Mouse (Mus musculus) cerebellum, postnatal 4 days (tissue): ENCODE measurements around the gene Plcb4.
A peak's percentile ranks its signal among the peaks of the same experiment; 100 is the strongest.
"Not testable (repeated sequence)": the region's sequence is repeated elsewhere in the genome, so short reads cannot be mapped to it uniquely, and the experiment has no call there.

Experiments used
- DNase-seq, 2 experiments: peaks; one replicate each; pipeline ENCODE4 v3.0.0; 2022; ENCODE audit warnings: low spot score in 2 of 2, mixed read lengths in 1 of 2

The Plcb4 gene

DNA sequence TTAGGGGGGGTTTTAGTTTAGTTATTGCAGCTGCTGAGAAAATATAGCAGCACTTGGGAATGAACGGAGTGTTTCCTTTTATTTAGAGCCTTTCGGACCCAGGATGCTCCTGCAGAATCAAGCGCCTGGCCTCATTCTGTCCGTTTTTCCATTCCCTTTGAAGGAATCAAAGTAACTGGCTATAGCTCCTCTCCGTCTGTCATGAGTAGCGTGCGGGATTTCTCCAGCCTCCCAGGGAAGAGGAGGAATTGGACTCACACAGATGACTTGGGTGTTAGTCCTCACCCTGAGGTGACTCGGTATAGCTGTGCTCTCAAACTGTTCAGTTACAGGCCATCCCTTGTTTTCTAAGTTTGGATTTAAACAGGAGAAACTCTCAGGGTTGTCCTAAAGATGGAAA, 14.8 kb downstream of the Plcb4 start:
- no peak for DNase-seq

DNA sequence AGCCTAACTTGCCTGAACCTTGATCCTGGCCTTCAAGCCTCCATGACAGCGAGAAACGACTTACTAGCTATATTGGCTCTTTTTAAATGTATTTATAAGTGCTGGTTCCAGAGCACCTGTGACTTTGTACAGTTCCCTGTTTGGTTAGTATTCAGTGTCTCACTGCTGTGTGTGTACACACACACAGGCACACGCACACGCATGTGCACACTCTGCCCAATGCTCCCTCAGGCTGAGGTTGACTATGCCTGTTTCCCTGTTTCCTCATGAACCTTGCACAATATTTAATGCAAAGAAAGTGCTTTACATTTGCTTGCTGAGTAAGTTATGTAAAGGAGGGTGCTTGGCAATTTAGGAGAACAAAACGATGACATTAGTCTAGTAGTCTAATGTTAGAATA, 16.5 kb downstream of the Plcb4 start:
- no peak for DNase-seq

DNA sequence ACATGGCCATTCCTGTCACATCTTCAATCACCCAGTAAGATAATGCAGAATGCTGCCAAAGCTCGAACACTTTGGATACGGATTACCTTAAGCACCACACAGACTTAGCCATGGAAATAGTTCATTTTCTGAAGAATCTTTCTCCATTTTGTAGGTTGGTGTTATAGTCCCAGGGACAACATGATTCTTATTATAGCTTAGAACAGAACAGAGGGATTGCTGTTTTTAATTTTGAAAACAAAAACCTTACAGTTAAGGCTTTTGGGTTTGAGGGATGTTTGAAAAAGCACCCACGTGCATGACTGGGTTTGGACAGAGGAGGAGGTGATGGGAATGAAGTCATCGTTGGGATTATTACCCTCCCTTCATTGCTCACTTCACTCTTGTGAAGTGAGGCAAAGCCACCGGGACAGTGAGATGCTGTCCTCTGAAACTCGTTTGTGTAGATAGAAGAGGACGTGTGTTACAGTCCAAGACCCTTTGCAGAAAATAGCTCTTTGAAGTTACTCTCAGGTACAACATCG, 18.2 kb downstream of the Plcb4 start:
- DNase-seq, result no peak

DNA sequence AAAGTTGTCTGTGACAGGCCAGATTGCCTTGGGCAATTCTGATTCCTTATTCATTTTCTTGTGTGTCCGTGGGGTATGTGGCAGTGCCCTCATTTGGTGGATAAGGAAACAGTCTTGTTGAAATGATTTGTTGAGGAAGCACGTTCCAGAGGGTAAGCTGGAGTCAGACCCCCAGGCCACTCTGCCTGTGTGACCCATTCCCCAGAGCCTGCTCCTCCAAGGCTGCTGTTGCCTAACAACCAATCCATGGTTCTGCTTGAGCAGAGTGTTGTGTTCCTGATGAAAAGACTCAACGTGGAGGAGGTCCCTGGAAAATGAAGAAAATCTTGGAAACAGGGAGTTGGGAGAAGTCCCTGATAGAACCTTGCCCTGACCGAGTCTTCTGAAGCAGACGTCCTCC, 18.8 kb downstream of the Plcb4 start:
- no peak for DNase-seq

DNA sequence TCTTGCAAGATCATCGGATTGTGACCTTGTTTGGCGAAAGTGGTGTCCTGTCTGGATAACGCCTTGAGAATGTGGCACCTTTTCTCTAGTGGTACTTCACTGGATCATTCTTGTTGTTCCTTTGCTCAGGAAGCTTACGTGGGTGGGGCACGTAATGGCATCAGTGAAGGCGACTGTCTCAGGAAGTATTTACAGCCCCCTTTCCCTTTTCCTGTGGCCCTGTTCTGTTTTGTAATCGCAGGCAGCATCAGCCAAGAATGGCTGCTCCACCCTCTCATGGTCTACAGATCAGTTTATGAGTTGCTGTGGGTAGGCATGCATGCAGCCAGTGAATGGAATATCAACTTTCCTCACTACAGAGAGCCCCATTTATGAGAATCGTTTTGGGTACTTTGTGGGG, 21.2 kb downstream of the Plcb4 start:
- DNase-seq, result no peak

DNA sequence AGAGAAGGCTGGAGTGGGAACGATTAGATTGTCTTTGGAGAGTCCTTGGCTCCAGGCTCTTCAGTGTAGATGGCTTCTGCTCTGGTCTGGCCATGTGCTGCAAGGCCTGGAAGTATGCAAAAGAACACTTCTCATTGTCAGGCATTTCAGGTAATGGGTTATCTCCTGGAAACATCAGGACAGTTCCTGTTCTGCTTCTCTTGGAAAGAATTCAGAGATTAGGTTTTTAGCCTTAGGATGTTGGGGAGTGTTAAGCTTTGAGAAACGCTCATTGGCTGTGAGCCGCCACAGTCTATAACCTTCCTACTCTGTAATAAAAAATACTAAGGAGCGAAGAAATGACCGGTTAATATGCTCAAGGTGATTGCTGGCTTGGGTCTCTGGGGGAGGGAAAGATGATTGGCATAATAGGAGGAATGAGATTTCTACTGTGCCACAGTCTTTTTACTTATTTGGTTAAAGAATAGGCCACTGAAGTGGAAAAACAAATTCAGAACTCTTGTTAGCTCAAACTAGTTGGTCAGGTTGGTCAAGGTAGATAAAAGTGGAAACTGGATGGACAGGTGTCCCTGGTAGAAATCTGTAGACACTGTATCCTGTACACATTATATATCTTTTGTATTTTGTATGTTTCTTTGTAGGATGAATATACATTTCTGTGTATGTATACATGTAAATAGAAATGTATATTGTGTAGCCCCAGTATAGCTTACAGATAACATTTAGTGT, 21.8 kb downstream of the Plcb4 start:
- DNase-seq, result no peak

DNA sequence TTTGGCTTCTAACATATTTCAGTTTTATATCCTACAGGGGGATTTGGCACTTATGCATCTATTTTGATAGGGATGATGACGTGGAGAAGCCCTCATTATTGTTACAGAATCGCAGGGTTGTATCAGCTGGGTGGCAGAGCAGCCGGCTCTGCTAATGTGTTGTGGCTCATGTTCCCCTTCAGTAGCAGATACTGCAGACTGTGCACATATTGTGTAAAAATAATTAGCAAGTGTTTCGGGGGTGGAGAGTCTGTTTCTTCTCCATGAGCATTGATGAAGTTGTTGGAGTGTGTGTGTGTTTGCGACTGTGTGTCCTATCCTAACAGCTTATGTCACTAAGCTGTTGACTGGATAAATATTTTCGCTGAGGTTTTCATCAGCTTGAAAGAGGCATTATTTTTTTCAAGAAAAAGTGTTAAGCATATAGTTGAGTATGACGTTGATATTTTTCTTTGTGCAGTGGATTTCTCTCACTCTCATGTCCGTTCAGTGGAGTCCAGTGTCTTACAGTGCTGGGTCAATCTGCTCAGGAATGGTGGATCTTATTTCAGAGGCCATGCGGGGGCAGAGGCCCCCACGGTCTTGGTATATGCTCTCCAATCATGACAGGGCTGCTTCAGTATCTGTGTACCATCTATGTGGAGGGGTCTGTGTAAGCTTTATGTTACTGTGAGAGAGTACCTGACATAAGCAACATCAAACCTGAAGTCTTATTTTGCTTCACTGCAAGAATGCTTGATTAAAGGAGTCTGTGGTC, 25.1 kb downstream of the Plcb4 start:
- DNase-seq, result no peak

DNA sequence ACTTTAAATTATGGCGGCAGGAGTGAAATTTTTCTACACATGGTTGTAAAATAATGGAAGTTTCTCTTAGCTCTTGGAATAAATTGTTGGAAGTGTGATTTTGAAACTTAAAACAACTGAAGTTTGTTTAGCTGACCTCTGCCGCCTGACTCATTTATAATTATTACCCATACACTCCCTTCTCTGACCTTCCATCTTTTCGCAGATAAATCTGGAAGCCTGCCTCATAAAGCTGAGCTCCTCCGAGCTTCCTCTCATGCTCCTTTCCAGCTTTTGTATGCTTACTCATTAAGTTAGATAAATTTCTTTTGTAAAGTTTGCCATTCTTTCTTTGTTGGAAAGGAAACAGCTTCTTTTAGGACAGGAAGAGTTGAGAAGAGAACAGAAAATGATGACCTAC, 27.9 kb downstream of the Plcb4 start:
- no peak for DNase-seq

DNA sequence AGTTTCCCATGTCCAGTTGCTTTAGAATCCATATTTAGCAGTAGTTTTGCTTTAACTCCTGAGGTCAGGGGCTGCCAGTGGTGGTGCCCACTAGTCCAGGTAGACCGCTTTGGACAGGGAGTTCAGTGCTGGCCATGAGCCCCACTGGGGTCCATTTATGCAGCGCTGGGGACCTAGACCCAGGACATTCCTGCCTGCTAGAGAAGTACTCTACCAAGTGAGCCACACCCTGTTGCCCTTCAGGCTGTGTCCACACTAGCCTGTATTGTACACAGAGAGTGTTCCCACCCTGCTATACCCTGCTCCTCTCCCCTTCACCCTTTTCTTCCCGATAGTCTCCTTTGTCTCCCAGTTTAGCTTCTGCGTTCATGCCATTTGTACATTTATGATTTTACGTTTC, 28.8 kb downstream of the Plcb4 start:
- DNase-seq, result no peak

DNA sequence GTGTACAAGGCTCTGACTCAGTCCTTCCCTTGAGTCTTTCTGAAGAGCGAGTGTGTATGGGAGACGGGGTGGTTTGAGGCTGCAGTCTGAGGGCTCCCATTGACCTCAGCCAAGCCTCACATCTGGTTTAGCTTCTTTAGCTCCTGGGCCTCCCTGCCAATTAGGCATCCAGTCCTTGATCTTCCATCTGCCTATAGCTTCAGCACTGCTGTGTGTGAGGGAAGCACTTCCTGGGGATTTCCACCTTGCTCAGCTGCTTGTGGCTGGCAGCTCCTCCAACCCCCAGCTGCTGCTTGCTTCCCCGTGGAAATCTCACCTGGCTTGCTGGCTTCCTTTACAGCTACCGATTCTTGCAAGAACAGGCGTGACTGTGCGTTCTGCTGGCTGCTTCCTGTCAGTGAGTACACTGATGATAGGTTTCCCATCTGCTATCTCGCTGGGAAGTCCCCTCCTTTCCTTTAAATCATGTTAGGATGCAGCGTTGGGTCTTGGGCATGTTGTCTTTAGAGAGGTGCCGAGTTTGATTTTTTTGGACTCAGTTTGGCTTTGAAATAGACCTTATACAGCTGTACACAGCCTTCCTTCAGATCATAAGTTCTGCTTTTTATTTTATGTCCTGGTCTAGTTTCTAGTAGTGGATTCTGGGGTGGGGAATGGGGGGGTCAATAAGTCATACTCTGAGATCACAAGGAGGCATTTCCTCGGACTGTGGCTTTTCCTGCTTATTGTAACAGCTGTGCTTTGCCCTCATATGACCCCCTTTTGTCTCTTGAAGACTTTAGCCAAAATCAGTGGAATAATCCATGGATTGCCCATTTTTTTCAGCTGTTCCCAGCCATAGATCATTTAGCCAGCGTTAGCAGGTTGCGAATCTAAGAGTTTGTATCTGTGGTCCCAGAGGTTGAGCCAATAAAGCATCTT, 34.0 kb downstream of the Plcb4 start:
- DNase-seq, result no peak

DNA sequence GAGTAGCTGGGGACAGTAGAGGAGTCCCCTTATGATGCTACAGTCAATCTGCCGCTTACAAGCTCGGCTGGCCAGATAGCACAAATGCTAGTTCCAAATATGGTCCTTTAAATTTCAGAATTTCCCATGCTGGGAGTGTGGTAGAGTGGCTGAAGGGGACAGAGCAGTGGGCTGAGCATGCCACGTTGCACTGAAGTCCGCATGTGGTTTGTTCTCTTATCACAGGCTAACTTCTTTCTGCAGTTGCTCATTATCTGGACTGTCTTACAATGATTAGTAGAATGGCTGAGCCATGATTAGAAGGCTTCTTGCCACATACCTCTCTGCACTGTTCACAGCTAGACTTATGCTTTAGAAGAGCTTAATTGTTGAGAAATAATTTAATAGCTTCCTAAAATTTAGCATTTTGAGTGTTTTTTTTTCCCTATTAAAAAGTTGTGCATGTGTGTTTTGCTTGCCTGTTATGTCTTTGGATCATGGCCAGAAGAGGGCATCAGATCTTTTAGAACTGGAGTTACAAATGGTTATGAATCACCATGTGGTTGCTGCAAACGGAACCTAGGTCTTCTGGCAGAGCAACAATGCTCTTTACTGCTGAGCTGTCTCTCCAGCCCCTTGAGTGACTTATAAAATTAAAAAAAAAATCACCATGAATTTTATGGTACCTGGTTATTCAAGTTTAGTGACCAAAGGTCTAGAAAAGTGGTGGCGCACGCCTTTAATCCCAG, 42.0 kb downstream of the Plcb4 start:
- DNase-seq, result no peak

DNA sequence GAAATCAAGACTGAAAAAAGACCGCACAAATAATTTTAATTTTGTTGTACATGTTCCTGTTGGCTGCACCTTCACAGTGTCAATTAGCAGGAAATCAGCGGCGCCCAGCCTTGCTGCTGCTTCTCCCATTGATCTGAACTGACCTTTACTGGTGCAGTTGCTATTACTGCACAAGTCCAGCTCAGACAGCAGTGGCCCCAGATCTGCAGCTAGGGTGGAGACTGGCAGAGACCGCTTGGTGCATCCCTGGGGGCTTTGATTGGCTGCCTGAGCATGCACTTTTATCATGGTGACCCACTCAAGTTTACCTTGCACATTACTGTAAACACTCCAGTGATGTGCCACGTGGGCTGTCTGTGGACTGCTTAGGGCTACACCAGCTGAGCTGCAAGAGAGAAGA, 45.9 kb downstream of the Plcb4 start:
- DNase-seq, result no peak

DNA sequence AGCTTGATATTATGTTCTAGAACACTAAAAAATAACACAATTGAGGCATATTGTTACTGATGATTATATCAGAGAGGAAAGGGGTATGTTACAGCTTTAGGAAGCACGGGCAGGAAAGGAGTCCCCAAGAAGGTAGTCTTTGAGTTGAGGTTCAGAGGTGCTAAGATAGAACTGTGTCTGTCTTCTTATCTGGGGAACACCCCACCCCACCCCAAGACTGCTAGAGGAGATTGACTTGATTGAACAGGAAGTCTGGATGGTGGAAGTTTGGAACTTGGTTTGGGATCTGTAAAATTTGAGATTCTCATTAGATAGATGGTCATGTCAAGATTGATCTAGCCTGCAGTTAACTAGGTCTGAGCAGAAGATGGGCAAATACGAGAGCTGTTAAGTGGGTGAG, 48.5 kb downstream of the Plcb4 start:
- DNase-seq, result no peak

DNA sequence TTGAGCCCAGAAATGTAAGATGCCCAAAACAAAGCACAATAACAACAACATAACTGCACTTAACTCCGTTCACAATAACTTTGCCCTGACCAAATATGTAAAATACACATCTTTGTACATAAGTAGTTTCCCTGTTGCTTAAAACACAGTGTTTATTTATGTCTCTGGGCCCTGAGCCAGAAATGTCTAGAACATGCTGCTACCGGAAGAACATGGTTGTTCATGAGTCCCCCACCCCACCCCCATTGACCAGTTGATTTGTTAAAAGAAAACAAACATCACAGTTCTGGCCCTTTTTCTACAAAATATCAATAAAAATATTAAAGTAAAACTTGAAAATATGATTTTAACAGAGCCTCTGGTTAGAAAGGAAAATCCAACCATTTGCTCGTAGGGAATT, 49.6 kb downstream of the Plcb4 start:
- no peak for DNase-seq

DNA sequence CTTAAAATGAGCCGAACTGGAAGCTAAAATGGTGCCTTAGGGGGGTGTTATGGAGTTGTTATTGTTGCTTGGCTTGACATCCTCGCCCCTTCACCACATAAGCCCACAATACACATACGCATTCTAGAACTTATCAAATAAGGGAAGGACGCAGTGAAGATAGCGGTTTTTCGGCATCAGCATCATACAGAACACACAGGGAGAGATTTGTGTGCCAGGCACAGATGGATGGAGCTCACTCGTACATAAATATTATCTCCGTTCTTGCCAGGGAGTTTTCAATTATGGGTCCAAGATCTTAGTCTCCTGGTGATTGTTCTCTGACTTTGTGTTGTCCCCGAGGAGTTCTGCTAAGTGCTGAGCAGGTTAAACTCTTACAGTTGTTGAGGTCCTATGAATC, 50.0 kb downstream of the Plcb4 start:
- no peak for DNase-seq

DNA sequence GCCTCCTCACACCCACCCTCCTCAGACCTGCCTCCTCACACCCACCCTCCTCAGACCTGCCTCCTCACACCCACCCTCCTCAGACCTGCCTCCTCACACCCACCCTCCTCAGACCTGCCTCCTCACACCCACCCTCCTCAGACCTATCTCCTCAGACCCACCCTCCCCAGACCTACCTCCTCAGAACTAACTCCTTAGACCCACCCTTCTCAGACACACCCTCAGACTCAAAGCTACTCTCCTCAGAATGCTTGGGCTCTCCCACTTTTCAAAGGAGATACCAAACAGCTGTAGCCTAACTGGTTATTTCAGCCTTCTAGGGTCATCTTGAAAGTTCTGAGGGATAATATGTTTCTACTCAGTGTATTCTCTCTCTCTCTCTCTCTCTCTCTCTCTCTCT, 50.9 kb downstream of the Plcb4 start:
- not testable (repeated sequence) for DNase-seq

DNA sequence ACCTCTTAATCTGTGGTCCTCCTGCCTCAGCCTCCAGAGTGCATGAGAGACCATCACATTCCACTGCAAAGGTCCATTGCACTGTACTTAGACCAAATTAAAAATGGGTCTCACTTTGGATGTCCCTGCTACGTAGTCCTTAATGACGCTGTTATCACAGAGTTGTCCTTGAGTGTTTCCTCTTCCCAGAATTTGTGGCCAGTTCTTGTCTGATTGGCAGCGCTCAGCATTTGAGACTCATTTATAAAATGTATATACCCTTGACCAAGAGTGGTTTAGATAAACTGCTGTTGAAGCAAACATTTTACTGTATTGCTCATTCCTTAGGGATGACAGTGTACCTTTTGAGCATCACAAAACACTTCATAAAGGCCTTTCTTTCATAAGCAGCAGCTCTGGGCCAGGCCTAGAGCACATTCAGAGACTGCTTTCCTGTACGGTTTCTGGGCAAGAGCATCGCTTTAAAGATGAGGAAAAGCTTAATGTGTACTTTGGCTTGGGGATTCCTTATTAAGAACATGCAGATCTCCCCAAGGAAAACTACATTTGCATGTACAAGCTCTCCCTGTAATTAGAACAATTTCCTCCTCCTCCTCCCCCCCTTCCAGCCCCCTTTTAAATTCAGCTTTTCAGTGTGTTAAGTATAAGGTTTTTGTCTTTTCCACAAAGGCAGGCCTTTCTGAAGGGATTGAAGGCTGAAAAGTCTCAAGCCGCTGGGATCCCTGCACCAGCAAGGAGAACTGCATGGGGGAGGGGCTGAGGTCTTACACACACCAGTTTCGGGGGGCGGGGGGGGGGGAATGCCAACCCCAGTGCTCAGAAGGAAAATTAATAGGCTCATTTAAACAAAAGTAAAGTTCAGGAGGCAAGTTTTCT, 52.5 kb downstream of the Plcb4 start:
- DNase-seq, result no peak

DNA sequence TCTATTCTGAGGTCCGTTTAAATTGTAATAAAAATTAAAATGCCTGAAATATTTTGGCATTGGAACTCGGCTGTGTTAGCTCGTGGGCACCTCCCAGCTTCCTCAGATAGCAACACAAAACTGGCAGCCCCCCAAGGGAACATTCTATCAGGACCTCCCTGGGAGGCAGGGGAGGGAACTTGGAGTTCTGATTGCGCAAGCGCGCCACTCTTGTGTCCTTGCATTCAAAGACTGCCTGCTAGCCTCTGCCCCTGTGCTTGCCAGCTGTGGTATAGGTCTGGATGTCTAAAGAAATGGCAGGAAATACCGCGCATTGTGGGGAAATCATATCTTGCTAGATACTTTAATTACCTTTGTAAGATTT, 53.1 kb downstream of the Plcb4 start:
- DNase-seq, result peak in 1 of 2 experiments; percentile 24

DNA sequence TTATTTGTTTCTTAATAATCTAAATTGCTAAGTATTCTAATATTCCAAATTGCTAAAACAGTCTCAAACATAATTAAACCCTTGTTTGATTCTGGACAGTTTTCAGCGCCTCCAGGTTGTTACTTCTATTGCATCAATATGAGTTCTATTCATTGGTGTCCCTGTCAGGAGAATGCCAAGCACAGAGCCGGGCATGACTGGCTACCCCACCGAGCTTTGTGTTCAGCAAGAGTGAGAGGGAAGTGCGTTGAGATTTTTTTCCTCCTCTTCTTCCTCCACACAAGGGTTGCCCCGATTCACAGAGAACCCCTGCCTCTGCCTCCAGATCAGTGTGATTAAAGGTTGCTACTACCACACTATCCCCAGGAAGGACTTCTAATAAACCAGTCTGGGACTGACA, 53.5 kb downstream of the Plcb4 start:
- DNase-seq, result no peak

DNA sequence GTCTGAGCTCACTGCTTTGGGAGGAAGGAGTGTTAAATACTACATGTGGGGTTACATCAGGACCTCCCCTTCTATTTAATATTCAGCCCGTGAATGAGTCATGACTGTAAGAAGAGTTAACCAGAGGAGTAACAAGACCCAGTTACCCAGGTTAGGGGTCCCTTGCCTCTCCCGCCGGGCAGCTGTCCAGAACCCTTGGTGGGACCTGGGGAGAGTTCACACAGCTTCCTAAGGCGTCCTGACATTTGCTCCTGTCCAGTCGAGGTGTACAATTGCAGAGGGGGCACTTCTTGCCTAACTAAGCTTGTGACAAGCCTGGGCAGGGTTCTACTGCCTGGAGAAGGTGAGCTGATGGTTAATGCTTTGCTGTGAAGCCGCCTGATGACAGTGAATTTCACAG, 54.1 kb downstream of the Plcb4 start:
- no peak for DNase-seq

DNA sequence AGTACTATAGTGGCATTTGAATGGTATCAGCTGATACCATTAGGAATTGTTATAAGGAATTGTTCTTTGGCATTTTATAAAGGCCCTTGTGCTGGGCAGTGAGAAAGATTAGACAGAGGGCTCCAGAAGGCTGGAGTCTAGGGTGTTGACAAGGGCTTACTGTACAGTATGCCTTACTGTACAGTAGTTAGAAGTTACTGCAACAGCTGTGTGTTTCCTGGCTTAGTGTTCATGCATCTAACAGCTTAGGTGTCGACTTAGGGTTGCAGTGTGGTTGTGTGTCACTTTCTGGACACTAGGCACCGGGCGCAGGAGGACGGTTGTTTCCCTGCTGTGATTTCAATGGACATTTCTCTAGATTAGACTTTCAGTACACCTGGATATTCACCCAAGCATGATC, 57.4 kb downstream of the Plcb4 start:
- DNase-seq, result no peak
